In genomic region chr1:151167297-151168047, GRCm38 (mm10) we compare ENCODE assay signal across 9 mouse cellular contexts. TPM values are rescaled to one million over a fixed set of nuclear protein-coding genes. Genes with fewer than 3 reads are reported as not detected.
A peak's percentile ranks its signal among the peaks of the same experiment; 100 is the strongest.
DNase-seq lines count a peak whose midpoint lies in the region; ATAC-seq and TF ChIP-seq lines count a peak whose summit lies in the region.
"Had no signal": no experiment of that assay in that cellular context is flagged by ENCODE, and none has a peak within 500 bp of the region (broad histone marks: within the 10 kb centered on the region; RNA-seq: fewer than 3 reads in every experiment).

No protein-coding gene starts in this region.

- H3K27ac ChIP-seq in MEL (ENCODE audit: control insufficient read depth, low read depth, low read length): no peak overlapping the region
- H3K27ac ChIP-seq in intestine, embryonic 16.5 days (ENCODE audit: low read length): peak overlapping the region; percentile 91
- 0 out of 2 replicates have a peak overlapping the region, but pooled peaks have one; percentile 21 for H3K27ac ChIP-seq in midbrain, embryonic 13.5 days

- peaks cover 27 to 28% of the 10 kb centered on the region in 2 experiments for H3K4me1 ChIP-seq in MEL (ENCODE audit: control insufficient read depth in 1 of 2, insufficient read depth in 2 of 2, low read length in 2 of 2)
- peaks cover 7% of the 10 kb centered on the region for H3K4me1 ChIP-seq in intestine, embryonic 16.5 days (ENCODE audit: control insufficient read depth, insufficient read depth, low read length)
- peaks cover 24% of the 10 kb centered on the region for H3K4me1 ChIP-seq in midbrain, embryonic 13.5 days (replicated peaks)

- no peak overlapping the region for H3K4me3 ChIP-seq in MEL (ENCODE audit: control insufficient read depth in 1 of 2, insufficient read depth in 1 of 2, low read depth in 2 of 2, low read length in 2 of 2)
- peak overlapping the region; percentile 21 for H3K4me3 ChIP-seq in intestine, embryonic 16.5 days (ENCODE audit: low read length)
- no peak overlapping the region for H3K4me3 ChIP-seq in midbrain, embryonic 13.5 days (replicated peaks)

- no peak overlapping the region for H3K9ac ChIP-seq in MEL (ENCODE audit: control insufficient read depth, low read depth, low read length, poor library complexity, severe bottlenecking)
- peak overlapping the region; percentile 14 for H3K9ac ChIP-seq in intestine, embryonic 16.5 days (ENCODE audit: low read depth, low read length)
- H3K9ac ChIP-seq in midbrain, embryonic 13.5 days (replicated peaks): no peak overlapping the region

- TF ChIP-seq RAD21 in MEL (IDR thresholded peaks at IDR 0.05; ENCODE audit: low read depth, low read length): no peak

- TF ChIP-seq POLR2A in MEL (IDR thresholded peaks at IDR 0.05; ENCODE audit: control insufficient read depth in 1 of 2, insufficient read depth in 1 of 2, low read depth in 1 of 2, low read length in 2 of 2, poor library complexity in 1 of 2): no peak

- TF ChIP-seq EP300 in MEL (IDR thresholded peaks at IDR 0.05; ENCODE audit: low read depth in 1 of 2, low read length in 2 of 2): no peak

- peak overlapping the region; percentile 36 for H3K4me2 ChIP-seq in intestine, embryonic 16.5 days (ENCODE audit: low read depth, low read length)
- H3K4me2 ChIP-seq in midbrain, embryonic 13.5 days (replicated peaks): no peak overlapping the region

- WGBS in intestine, embryonic 16.5 days: 17% methylated on average over 12 of the region's 12 CpGs
- WGBS in midbrain, embryonic 13.5 days: 8% methylated on average over 12 of the region's 12 CpGs

- peak; percentile 78 for ATAC-seq in intestine, embryonic 16.5 days
- ATAC-seq in midbrain, embryonic 13.5 days: peak; percentile 87

- DNase-seq in MEL (ENCODE audit: low read depth, low spot score): peak; percentile 20
- DNase-seq in embryo, embryonic 11 days: peak; percentile 33
- DNase-seq in urinary bladder, postnatal 4 days (ENCODE audit: low spot score in 2 of 2): no peak
- DNase-seq in B cell, adult 2 months: no peak
- DNase-seq in layer of hippocampus, postnatal 25 days (ENCODE audit: extremely low spot score in 1 of 2, low spot score in 1 of 2): no peak

- no peaks in the 10 kb centered on the region for H3K27me3 ChIP-seq in MEL (ENCODE audit: control insufficient read depth in 1 of 2, insufficient read depth in 2 of 2, low read length in 2 of 2)
- H3K27me3 ChIP-seq in intestine, embryonic 16.5 days (replicated peaks; ENCODE audit: control insufficient read depth, insufficient read depth, low read length): no peaks in the 10 kb centered on the region
- no peaks in the 10 kb centered on the region for H3K27me3 ChIP-seq in midbrain, embryonic 13.5 days

- no peak for TF ChIP-seq CTCF in MEL (IDR thresholded peaks at IDR 0.05 in 2 of 3, conservative IDR thresholded peaks at IDR 0.05 in 1 of 3; ENCODE audit: control insufficient read depth in 1 of 3, insufficient read depth in 1 of 3, low read depth in 2 of 3, low read length in 3 of 3, poor library complexity in 1 of 3, severe bottlenecking in 1 of 3)

- peaks cover 0 to 26% of the 10 kb centered on the region in 2 experiments; a peak in 2 of 4 replicates for H3K36me3 ChIP-seq in MEL (ENCODE audit: control insufficient read depth in 1 of 2, insufficient read depth in 2 of 2, low read length in 2 of 2)
- no peaks in the 10 kb centered on the region for H3K36me3 ChIP-seq in intestine, embryonic 16.5 days (ENCODE audit: control insufficient read depth, insufficient read depth, low read length)
- no peaks in the 10 kb centered on the region for H3K36me3 ChIP-seq in midbrain, embryonic 13.5 days

- no peaks in the 10 kb centered on the region for H3K9me3 ChIP-seq in MEL (replicated peaks; ENCODE audit: insufficient read depth, low read length)
- H3K9me3 ChIP-seq in intestine, embryonic 16.5 days (ENCODE audit: control insufficient read depth, low read length): no peaks in the 10 kb centered on the region
- H3K9me3 ChIP-seq in midbrain, embryonic 13.5 days: no peaks in the 10 kb centered on the region

- H3K79me2 ChIP-seq in MEL (ENCODE audit: control insufficient read depth, insufficient read depth, low read length, poor library complexity): no peaks in the 10 kb centered on the region

TF ChIP-seq in MEL, 35 proteins besides CTCF, POLR2A, EP300 and RAD21:
- TF ChIP-seq GATA1 (IDR thresholded peaks at IDR 0.05; ENCODE audit: low read depth, low read length): no peak
- TF ChIP-seq SMC3 (IDR thresholded peaks at IDR 0.05; ENCODE audit: low read depth, low read length): no peak
- TF ChIP-seq BHLHE40 (IDR thresholded peaks at IDR 0.05; ENCODE audit: borderline replicate concordance, low read depth, low read length): no peak
- no peak for TF ChIP-seq KAT2A (conservative IDR thresholded peaks at IDR 0.05; ENCODE audit: low read depth, low read length)
- no peak for TF ChIP-seq MEF2A (IDR thresholded peaks at IDR 0.05; ENCODE audit: extremely low read depth, insufficient replicate concordance, low read depth, low read length, poor library complexity, severe bottlenecking)
- no peak for TF ChIP-seq ZKSCAN1 (IDR thresholded peaks at IDR 0.05; ENCODE audit: low read depth, low read length)
- TF ChIP-seq GABPA (IDR thresholded peaks at IDR 0.05; ENCODE audit: low read depth, low read length): no peak
- TF ChIP-seq NRF1 (IDR thresholded peaks at IDR 0.05; ENCODE audit: insufficient read depth, low read depth, low read length, poor library complexity, severe bottlenecking): no peak
- TF ChIP-seq ZC3H11A (IDR thresholded peaks at IDR 0.05; ENCODE audit: low read depth, low read length): no peak
- TF ChIP-seq MAX (IDR thresholded peaks at IDR 0.05; ENCODE audit: low read length): no peak
- TF ChIP-seq ETS1 (IDR thresholded peaks at IDR 0.05; ENCODE audit: low read depth, low read length): no peak
- TF ChIP-seq ZNF384 (IDR thresholded peaks at IDR 0.05; ENCODE audit: low read depth, low read length): no peak

RNA-seq across cellular contexts. Expression of gene Gm47985, which starts 14.9 kb away (rescaled TPM):
- 0.19 and 0.26 TPM in 2 replicates for total RNA-seq in MEL (2012; rRNA removed)
- polyA plus RNA-seq in MEL (2012; ENCODE audit: insufficient read depth in 1 of 2, insufficient read length in 2 of 2, low read depth in 1 of 2, low replicate concordance in 2 of 2, missing spikeins in 1 of 2): under 1 TPM in 1 of 2 experiments, not detected in 1; 0.25 TPM
- 0.26 and 0.32 TPM in 2 replicates for polyA plus RNA-seq in intestine, embryonic 16.5 days (2015; fragmentation: Nextera tagmentation; extraction: Ambion mirVana)
- 0.11 and 0.19 TPM in 2 replicates for polyA plus RNA-seq in midbrain, embryonic 13.5 days (2015; fragmentation: Nextera tagmentation; extraction: Ambion mirVana)
- total RNA-seq in layer of hippocampus, postnatal 25 days (2021): not detected
- polyA plus RNA-seq: cortical plate, adult 2 months had no signal

RNA-seq across cellular contexts. Expression of gene Gm8947, which starts 24.7 kb away (rescaled TPM):
- total RNA-seq in MEL (2012; rRNA removed): 0.08 TPM in 1 of 2 replicates, not detected in the other
- not detected for polyA plus RNA-seq in MEL (2012; ENCODE audit: insufficient read depth in 1 of 2, insufficient read length in 2 of 2, low read depth in 1 of 2, low replicate concordance in 2 of 2, missing spikeins in 1 of 2)
- polyA plus RNA-seq in intestine, embryonic 16.5 days (2015; fragmentation: Nextera tagmentation; extraction: Ambion mirVana): 0.17 TPM in 1 of 2 replicates, not detected in the other
- not detected in 2 replicates for polyA plus RNA-seq in midbrain, embryonic 13.5 days (2015; fragmentation: Nextera tagmentation; extraction: Ambion mirVana)
- total RNA-seq in layer of hippocampus, postnatal 25 days (2021): not detected
- polyA plus RNA-seq: cortical plate, adult 2 months; heart, embryonic 16.5 days had no signal

RNA-seq across cellular contexts. Expression of gene Gm47995, which starts 30.8 kb away (rescaled TPM):
- not detected in 2 replicates for total RNA-seq in MEL (2012; rRNA removed)
- polyA plus RNA-seq in MEL (2012; ENCODE audit: insufficient read depth in 1 of 2, insufficient read length in 2 of 2, low read depth in 1 of 2, low replicate concordance in 2 of 2, missing spikeins in 1 of 2): under 1 TPM in 1 of 2 experiments, not detected in 1; 0.18 TPM
- polyA plus RNA-seq in intestine, embryonic 16.5 days (2015; fragmentation: Nextera tagmentation; extraction: Ambion mirVana): 0.23 TPM in 1 of 2 replicates, not detected in the other
- not detected in 2 replicates for polyA plus RNA-seq in midbrain, embryonic 13.5 days (2015; fragmentation: Nextera tagmentation; extraction: Ambion mirVana)
- total RNA-seq in layer of hippocampus, postnatal 25 days (2021): not detected
- polyA plus RNA-seq: cortical plate, adult 2 months; heart, embryonic 16.5 days had no signal

RNA-seq across cellular contexts. Expression of gene 3110040M04Rik, which starts 36.4 kb away (rescaled TPM):
- total RNA-seq in MEL (2012; rRNA removed): 0.19 TPM in 1 of 2 replicates, not detected in the other
- under 1 TPM in 1 of 2 experiments, not detected in 1; 0.25 TPM for polyA plus RNA-seq in MEL (2012; ENCODE audit: insufficient read depth in 1 of 2, insufficient read length in 2 of 2, low read depth in 1 of 2, low replicate concordance in 2 of 2, missing spikeins in 1 of 2)
- polyA plus RNA-seq in intestine, embryonic 16.5 days (2015; fragmentation: Nextera tagmentation; extraction: Ambion mirVana): 0.16 TPM in 1 of 2 replicates, not detected in the other
- polyA plus RNA-seq in midbrain, embryonic 13.5 days (2015; fragmentation: Nextera tagmentation; extraction: Ambion mirVana): not detected in 2 replicates
- total RNA-seq in layer of hippocampus, postnatal 25 days (2021): not detected
- polyA plus RNA-seq: cortical plate, adult 2 months; heart, embryonic 16.5 days had no signal

RNA-seq across cellular contexts. Expression of gene Gm47996, which starts 42.5 kb away (rescaled TPM):
- total RNA-seq in MEL (2012; rRNA removed): not detected in 2 replicates
- not detected for polyA plus RNA-seq in MEL (2012; ENCODE audit: insufficient read depth in 1 of 2, insufficient read length in 2 of 2, low read depth in 1 of 2, low replicate concordance in 2 of 2, missing spikeins in 1 of 2)
- not detected in 2 replicates for polyA plus RNA-seq in intestine, embryonic 16.5 days (2015; fragmentation: Nextera tagmentation; extraction: Ambion mirVana)
- not detected in 2 replicates for polyA plus RNA-seq in midbrain, embryonic 13.5 days (2015; fragmentation: Nextera tagmentation; extraction: Ambion mirVana)
- total RNA-seq in layer of hippocampus, postnatal 25 days (2021): not detected
- polyA plus RNA-seq: cortical plate, adult 2 months; heart, embryonic 16.5 days had no signal

Comparison
In these comparisons a context has a peak if more than half of its experiments do, and no peak if none do; other contexts are left out.
1. DNase-seq: peak in MEL (single experiment) and embryo, embryonic 11 days (single experiment); none in urinary bladder, postnatal 4 days (0 of 2), B cell, adult 2 months (0 of 2) and layer of hippocampus, postnatal 25 days (0 of 2).